Mouse (Mus musculus): Measurements from ENCODE around the gene Alcam. TPM values are rescaled to one million over a fixed set of nuclear protein-coding genes. Genes with fewer than 3 reads are reported as not detected.

Alcam gene
- total RNA-seq (2015): 26.3 and 28.2 TPM in 2 replicates
- 34.3 and 34.4 TPM in 2 replicates for total RNA-seq (2017)

DNA sequence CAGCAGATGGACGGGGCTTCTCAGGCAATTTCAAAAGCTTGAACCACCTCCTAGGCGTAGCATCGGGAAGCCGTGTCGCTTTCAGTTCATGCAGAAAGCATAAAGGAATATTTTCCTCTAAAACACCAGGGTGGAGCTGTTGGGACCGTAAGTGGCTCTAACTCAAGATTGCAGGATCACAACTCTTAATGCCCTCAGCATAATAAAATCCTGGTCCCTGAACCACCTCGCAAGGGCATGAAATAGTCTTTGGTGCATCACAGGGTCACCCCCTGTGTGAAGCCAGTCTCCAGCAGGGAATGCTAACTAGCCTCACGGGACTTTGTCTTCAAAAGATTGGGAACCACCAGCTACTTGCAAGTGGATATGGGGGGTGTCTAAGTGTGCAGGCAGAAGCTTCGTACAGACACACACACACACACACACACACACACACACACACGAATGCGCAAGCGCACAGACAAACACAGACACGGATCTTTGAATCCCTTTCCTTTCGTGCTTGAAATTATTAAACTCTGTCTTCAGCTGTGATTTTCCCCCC lies at the start of gene Alcam:
Gene Alcam, minus strand, starts transcription at position 104 of the 544 bp plus-strand sequence.
- ATAC-seq (replicated peaks; ENCODE audit: poor library complexity): no peak

DNA sequence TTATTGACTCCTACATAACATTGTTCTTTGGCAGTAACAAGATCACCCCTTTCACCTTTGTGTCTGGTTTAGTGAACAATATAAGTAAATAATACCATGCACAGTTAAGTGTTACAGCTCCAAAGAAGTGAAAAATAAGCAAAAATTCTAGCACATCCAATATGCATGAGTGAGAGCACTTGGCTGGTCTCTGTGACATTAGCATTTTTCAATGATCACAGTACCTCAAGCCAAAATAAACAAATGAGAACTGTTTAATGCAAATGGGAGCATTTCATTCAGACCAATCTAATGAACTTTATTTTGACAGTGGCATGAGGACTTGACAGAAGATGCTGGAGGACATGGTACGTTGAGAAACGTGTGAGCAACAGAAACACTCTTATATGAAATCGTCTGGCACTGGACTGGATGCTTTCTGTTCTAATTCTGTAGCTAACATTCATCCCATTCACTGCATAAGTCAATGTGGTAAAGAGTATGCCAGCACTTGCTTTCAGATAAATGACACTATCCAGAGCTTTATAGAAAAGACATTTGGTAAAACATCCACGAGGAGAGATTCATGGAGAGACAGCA lies 45.0 kb upstream of the Alcam start:
- no peak for ATAC-seq (replicated peaks; ENCODE audit: poor library complexity)

DNA sequence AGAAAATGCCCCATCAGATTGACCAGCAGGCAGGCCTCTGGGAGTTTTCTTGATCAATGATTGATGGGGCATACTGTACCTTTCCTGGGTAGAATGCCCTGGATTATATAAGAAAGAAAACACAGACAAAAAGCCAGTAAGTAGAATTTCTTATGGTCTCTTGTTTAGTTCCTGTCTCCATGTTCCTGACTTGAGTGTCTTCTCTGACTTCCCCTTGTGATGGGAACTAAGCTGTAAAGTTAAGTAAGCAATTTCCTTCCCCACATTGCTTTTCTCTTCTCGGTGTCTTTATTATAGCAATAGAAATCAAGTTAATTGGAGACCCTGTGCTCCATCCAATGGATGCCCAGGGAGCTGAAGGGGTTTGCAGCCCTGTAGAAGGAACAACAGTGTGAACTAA lies 36.7 kb upstream of the Alcam start:
- no peak for ATAC-seq (replicated peaks; ENCODE audit: poor library complexity)

DNA sequence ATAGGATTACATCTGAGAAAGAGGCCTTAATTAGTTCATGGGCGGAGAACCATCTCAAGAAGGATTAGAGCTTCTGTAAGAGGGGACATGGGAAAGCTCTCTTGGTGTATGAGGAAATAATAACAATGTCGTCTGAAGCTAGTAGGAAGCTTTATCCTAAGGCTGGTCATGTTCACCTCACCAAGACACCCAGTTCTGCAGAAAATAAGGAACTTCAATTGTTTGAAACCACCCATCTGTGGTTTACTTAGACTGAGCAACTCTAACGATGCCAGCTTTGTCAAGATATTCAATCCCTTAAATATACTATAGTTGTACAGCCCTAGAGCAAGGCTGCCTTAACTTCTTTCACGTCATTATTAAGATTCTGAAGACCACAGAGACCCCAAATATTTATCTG lies 20.4 kb upstream of the Alcam start:
- ATAC-seq (replicated peaks; ENCODE audit: poor library complexity): peak; percentile 73

DNA sequence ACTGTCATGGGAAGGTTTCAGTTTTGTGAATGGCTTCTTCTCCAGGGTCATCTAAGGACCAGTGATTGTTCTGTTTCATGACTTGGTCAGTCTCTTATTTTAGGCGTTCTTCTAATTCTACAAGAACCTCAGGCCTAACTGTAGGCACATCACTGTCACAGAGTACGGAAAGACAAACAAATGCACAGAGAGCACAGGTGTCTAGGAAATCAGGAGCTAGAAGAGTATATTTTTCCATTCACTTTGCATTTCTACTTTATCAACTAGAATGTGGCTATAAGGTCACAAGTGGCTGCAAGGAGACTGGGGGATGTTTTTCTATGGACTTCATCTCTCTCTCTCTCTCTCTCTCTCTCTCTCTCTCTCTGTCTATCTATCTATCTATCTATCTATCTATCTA lies 19.2 kb upstream of the Alcam start:
- no peak for ATAC-seq (replicated peaks; ENCODE audit: poor library complexity)

DNA sequence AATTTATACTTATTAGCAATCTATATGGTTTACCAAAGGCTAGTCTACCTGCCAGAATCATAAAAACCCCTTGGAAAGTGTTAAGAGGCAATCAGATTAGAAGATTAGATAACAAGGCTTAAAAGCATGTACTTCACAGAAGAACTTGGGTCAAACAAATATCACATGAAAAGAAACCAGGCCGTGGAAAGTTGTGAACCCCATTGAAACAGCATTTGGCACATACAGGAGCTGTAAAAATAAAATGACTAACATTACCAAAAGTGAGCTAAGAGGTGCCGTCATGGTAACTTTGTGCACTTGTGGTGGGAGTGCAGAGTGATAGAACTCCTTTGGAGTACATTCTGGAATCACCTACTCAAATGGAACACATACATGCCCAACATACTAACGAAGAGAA lies 18.8 kb upstream of the Alcam start:
- ATAC-seq (replicated peaks; ENCODE audit: poor library complexity): no peak

DNA sequence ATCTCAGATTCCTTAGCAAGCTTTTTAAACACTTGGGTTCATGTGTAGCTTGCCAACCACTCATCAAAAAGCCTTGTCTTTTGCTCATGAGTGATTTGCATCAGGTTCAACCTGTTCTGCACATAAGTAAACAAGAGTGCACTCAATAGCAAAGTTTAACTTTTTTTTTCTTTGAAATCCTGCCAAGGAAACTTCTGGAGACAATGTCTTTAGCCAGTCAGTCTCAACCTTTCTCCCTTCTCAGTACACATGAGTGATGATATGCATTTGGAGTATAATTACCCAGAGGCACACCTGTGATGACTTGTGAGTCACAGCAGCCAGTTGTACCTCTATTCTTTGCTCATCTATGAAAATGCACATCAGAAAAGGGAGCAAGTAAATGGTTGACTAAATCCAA lies 18.2 kb upstream of the Alcam start:
- no peak for ATAC-seq (replicated peaks; ENCODE audit: poor library complexity)

DNA sequence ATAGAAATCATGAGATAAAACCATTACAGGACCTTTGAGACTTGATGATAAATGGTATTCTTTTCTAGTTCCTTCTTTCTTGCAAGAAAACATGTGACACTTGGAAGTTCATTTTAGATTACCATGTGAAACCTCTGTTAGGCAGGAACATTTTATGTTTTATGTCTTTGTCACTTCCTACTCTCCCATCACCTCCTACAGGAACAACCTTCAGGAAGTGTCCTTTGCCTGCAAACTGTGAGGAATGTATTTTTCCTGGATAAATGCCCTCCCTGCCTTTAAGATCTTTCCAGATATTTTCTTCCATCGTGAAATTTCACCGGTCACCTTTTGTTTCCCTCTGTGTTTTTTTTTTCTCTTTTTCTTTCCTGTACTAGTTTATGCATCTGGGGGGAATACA lies 17.0 kb upstream of the Alcam start:
- no peak for ATAC-seq (replicated peaks; ENCODE audit: poor library complexity)

DNA sequence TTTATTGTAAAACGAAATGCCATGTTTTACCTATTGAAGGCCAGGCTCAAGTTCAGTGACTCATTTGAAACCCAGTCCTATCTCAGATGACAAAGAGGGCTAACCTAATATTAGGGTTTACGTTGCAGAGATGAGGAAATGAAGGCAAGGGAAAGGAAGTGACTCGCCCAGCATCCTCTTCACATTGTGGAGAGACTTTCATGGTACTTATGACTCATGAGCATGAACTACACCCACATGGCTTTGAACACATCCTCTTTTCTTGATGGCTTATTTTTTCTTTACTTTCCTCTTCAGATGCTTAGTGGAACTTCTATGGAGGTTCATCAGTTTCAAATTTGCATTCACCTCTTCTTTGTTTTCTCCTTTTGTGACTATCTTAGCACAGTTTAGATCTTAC lies 16.4 kb upstream of the Alcam start:
- peak; percentile 89 for ATAC-seq (replicated peaks; ENCODE audit: poor library complexity)

DNA sequence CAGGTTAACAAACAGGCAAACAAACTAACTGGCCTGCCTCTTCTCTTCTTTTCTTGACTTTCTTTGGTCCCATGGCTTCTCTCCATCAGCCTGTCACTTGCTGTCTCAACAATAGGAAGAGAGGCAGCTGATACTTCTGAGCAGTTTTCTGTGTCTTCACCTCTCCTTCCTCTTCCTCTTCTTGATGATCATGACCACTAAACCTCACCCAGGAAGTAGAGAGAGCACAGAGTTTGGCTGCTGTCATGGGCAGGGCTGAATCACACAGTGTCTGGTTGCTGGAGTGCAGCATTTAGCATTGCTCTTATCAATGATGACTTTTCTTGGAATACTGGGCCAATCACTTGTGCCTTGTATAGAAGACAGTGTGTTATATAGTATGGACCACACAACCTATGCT lies 14.6 kb upstream of the Alcam start:
- ATAC-seq (replicated peaks; ENCODE audit: poor library complexity): peak; percentile 81

DNA sequence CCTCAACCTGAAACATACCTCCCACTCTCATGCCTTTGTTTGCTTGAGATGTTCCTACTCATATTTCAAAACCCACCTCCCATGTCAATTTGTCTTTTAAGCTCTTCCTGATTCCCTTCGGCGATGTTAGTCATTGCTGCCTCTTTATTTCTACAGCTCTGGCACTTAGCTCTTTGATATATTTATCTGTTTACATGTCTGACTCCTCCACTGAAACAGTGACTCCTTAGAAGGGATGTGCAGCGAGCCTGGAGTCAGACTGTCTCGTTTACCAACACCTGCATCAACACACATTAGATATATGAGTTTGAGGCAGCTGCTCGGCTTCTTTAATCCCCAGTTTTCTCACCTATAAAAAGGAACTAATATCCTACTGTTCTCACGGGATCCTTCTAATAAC lies 12.9 kb upstream of the Alcam start:
- ATAC-seq (replicated peaks; ENCODE audit: poor library complexity): no peak

DNA sequence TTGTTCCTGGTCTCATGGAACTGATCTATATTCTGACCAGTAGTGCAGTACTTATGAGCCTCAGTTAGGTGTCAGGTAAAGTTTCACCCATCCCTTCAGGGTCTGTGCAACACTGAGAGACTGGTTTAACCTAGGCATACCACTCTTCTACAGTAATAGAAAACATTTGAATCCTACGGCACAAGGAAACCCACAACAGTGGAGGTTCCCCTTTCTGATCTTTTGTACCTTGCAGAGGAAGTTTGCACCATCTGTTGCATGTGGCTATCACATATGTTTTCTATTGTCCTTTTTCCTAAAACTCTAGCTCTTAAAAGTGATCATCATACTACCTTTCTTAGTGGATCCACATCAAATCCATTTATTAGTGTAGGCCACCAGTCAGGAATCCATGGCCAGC lies 10.7 kb upstream of the Alcam start:
- ATAC-seq (replicated peaks; ENCODE audit: poor library complexity): peak; percentile 78

DNA sequence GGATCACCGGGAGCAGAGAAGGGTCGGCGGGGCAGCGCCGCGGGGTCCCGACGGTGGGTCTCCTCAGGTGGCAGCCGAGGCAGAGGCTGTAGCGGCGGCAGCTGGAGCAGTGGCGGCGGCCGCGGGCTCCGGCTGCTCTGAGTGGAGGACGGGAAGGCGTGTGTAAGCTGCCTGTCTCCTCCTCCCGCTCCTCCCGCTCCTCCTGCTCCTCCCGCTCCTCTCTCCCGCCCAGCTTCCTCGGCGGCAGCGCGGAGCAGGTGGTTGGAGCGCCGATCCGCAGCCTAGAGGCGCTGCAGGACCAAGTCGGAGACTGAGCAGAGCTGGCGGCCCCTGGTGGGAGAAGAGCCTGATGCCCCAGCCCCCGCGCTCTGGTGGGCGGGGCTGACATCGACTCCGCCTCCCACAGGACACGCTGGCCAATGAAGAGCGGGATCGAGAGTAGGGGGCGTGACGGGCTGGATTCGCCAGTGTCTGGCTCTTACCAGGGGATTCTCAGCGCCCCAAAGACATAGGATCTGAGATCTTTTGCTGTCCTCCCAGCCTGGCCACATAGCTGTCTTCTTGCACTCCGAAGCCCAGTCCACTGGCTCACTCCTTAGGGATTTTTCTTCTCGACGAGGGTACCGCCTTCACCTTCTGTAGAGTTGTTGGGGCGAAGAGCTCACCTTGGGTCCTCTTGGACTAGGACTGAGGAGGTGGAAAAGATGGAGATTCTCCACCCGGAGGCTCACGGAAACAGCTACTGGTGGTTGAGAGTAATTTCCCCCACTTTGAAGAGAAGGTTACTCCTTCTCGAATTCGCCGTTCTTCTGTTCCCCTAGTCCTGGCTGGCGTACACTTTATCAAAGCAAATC lies 785 bp downstream of the Alcam start:
- ATAC-seq (replicated peaks; ENCODE audit: poor library complexity): peak; percentile 81

DNA sequence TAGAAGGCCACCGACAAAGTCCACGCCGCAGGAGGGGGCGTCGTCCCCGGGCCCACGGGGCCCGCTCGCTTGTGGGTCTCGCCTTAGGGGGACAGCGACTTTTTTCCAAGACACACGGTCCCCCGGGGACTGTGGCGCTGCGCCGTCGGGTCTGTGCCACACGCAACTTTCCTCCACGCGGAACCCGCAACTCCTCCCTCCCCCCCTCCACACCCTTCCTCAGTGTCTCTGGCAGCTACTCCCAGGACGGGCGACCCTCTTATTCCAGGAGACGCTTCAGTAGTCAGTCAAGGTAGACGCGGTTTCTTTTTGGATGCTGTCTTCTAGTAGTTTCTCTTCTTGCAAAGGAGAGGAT lies 1.4 kb downstream of the Alcam start:
- ATAC-seq (replicated peaks; ENCODE audit: poor library complexity): no peak

DNA sequence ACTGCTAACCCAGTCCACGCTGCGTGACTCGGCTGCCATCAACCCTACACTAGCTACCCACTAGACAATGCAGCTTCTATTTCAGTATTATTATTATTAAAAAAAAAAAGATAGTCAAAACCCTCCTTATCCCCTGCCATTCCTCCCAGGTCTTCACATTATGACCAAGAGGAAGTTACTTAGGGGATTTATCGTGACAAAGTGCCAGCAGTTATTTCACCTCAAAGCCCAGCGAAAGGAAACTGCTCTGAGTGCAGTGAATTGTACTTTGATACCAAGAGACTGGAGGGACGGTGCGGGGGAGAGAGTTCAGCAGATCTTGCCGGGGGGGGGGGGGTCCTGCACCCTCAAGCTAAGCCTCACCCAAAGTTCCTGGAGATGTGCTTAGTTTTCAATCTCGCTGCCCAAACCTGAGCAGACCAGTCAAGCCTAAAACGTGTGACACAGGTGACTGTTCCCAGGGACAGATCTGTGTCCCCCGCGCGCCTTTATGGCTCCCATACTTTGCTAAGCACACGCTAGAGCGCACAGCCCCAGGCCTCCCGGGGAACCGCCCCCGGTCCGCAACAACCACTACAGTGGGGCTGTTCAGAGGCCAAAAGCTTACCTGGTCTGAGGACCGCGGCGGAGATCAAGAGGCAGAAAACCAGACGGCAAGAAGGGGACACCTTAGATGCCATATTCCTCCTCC lies 1.9 kb downstream of the Alcam start:
- no peak for ATAC-seq (replicated peaks; ENCODE audit: poor library complexity)

DNA sequence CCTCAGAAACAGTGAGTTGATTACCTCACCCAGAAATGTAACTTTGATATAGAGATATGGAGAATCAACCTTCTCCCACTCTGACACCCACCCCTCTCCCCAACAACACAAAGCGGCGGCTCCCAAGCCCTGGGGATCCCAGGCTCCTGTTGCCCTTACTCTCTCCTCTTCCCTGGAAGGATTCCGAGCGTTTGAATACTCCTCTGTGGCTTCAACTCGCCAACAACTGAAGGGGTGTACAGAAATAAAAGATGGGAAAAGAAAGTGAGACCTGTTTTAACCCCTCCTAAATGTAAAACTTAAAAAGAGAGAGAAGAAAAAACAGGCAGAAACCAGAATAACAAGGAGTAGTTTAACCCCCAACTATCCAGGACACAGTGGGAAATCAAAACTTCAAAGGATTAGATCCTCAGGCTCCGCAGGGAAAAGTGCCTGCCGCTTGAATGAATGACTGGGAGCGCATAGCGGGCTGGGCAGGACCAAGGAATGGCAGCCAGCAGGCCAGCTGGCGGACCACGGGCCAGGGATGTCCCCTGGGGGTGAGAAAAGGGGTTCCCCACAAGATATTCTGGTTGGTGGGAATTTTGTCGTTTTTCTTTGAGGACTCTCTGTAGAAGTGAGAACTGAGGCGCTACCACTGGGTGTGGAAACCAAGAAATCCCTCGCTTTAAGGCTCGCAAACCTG lies 2.6 kb downstream of the Alcam start:
- ATAC-seq (replicated peaks; ENCODE audit: poor library complexity): no peak

DNA sequence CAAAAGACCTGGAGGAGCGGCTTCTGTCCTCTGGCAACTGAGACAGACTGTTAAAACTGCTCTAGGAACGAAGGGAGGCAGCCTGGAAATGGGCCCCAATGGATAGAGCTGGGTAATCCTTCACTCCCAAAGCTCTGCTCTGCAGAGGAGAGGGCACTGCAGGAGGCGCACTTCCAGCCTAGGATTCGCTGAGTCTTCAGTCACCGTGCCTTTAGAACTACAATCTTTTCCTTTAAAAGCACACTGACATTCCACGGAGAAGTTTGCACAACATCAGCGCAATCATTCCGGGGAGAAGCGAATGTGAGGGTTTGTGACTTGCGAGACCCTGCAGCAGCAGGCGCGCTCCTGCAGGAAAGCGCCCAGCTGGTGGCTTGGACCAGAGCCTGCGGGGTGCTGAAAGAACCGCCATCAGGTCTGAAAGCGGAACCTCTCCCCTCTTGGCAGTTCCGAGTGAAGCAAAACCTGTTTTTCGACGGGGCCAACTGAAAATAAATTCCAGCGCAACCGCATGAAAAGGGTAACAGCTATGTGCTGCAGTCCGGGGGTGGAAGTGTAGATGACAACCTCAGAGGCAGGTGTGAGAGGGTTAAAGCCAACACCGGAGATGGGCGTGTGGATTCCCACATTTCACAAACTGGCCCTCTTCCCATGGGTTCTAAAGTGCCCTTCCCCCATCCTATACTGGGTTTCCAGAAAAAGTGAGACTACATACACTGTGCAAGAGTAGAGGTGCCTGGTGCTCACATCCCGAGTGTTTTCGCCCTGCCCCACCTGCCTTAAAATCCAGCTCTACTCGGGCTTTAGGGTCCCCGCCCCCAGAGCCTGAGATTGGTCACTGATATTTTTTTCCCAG lies 3.4 kb downstream of the Alcam start:
- ATAC-seq (replicated peaks; ENCODE audit: poor library complexity): peak; percentile 49

DNA sequence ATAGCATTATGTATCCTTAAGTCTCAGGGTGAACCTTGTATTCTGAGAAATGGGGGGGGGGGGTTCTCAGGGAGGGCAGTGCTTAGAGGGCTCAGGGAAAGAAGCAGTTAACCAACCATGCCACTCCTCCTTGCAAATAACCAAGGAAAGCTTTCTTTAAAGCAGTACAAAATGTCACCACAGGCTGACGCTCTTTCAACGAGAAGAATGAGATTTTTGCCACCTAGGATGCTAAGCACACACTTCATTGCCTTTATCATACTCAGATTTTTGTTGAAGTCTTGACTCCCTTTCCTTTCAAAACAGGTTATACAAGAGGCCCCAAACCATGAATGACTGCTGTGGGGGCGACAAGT lies 4.0 kb downstream of the Alcam start:
- ATAC-seq (replicated peaks; ENCODE audit: poor library complexity): no peak

DNA sequence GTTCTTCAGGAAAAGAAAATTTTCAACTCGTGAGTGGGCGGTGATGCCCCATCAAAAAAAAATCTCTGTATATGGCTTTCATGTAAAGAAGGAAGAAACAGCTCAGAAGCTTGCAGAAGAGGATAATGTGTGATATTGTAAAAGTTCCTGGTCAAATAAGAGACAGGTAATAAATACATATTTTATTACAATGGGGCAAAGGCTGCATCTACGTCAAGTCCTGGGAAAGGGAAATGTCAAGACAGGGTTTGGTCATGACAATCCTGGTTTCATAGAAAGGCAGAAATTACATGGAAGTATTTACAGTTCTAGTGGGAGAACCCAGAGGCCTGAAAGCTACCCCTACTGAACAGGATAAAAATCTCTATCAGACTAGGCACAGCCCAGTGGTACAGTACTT lies 7.9 kb downstream of the Alcam start:
- no peak for ATAC-seq (replicated peaks; ENCODE audit: poor library complexity)
